ENCODE assay signal across 8 mouse cellular contexts in genomic region chr14:75753991-75754817, GRCm38 (mm10). TPM values are rescaled to one million over a fixed set of nuclear protein-coding genes. Genes with fewer than 3 reads are reported as not detected.
DNase-seq lines count a peak whose midpoint lies in the region; ATAC-seq and TF ChIP-seq lines count a peak whose summit lies in the region.

Cog3 (minus strand) TSS chr14:75754517.

- TF ChIP-seq POLR2A in CH12.LX (IDR thresholded peaks at IDR 0.05; ENCODE audit: low read depth, low read length) = peak; percentile 81; the same call in 1 of the 2 replicates

- 1% methylated on average over 73 of the region's 78 CpGs for WGBS in forebrain, embryonic 11.5 days
- under 1% methylated on average over 78 of the region's 78 CpGs for WGBS in heart, embryonic 16.5 days
- under 1% methylated on average over 78 of the region's 78 CpGs for whole genome bisulfite sequencing in liver, embryonic 15.5 days (ENCODE audit: insufficient replicate concordance)
- WGBS in neural tube, embryonic 12.5 days = under 1% methylated on average over 78 of the region's 78 CpGs

- peaks cover 5 to 27% of the 10 kb centered on the region in 2 experiments for H3K4me1 ChIP-seq in CH12.LX (ENCODE audit: control insufficient read depth in 1 of 2, insufficient read depth in 2 of 2)
- peaks cover 7% of the 10 kb centered on the region; the same call in 1 of the 2 replicates for H3K4me1 ChIP-seq in forebrain, embryonic 11.5 days (replicated peaks; ENCODE audit: control insufficient read depth, insufficient read depth, low read length)
- peaks cover 18% of the 10 kb centered on the region for H3K4me1 ChIP-seq in heart, embryonic 16.5 days (ENCODE audit: control insufficient read depth, insufficient read depth, low read length)
- H3K4me1 ChIP-seq in liver, embryonic 15.5 days (replicated peaks) = peaks cover 42% of the 10 kb centered on the region
- peaks cover 25% of the 10 kb centered on the region for H3K4me1 ChIP-seq in neural tube, embryonic 12.5 days

- H3K9ac ChIP-seq in CH12.LX (ENCODE audit: insufficient read depth, low read depth) = peak within 1 kb of the TSS; percentile 95
- H3K9ac ChIP-seq in forebrain, embryonic 11.5 days (ENCODE audit: low read length) = peak within 1 kb of the TSS; percentile 82
- H3K9ac ChIP-seq in heart, embryonic 16.5 days (ENCODE audit: low read length) = peak within 1 kb of the TSS; percentile 96
- H3K9ac ChIP-seq in liver, embryonic 15.5 days = peak within 1 kb of the TSS; percentile 95
- H3K9ac ChIP-seq in neural tube, embryonic 12.5 days = peak within 1 kb of the TSS; percentile 93

- H3K36me3 ChIP-seq in CH12.LX (replicated peaks in 1 of 2; ENCODE audit: control insufficient read depth in 1 of 2, insufficient read depth in 1 of 2, low read length in 1 of 2) = peaks cover 0 to 21% of the 10 kb centered on the region in 2 experiments
- no peaks in the 10 kb centered on the region for H3K36me3 ChIP-seq in forebrain, embryonic 11.5 days (ENCODE audit: control insufficient read depth, insufficient read depth, low read length)
- no peaks in the 10 kb centered on the region for H3K36me3 ChIP-seq in heart, embryonic 16.5 days (ENCODE audit: control insufficient read depth, insufficient read depth)
- H3K36me3 ChIP-seq in liver, embryonic 15.5 days (replicated peaks) = no peaks in the 10 kb centered on the region
- no peaks in the 10 kb centered on the region for H3K36me3 ChIP-seq in neural tube, embryonic 12.5 days

- TF ChIP-seq CTCF in CH12.LX (conservative IDR thresholded peaks at IDR 0.05 in 1 of 2, IDR thresholded peaks at IDR 0.05 in 1 of 2; ENCODE audit: low read depth in 2 of 2, low read length in 2 of 2) = no peak; a peak in 1 of 4 replicates

- dilution Hi-C loops in CH12.LX (cut with MboI; ENCODE audit: extremely low pct_ligation_motif_present, extremely low pct_unique_long_range_greater_than_20kb, low sequenced_read_pairs) = no loop called here

- DNase-seq in CH12.LX (ENCODE audit: extremely low read depth) = peak; percentile 93
- DNase-seq in c-Kit-positive CD71-positive TER-119-negative erythroid progenitor cells, embryonic 14.5 days (ENCODE audit: low read depth) = peak; percentile 87
- peak; percentile 95 for DNase-seq in forebrain, embryonic 11.5 days (ENCODE audit: low spot score)
- DNase-seq in kidney, postnatal 36 days = peak; percentile 97 to 98
- DNase-seq in telencephalon, adult 2 months (ENCODE audit: low read depth, low spot score) = peak; percentile 96

- H3K4me2 ChIP-seq in CH12.LX (ENCODE audit: insufficient read depth, low read depth, poor library complexity, severe bottlenecking) = peak within 1 kb of the TSS; percentile 78
- H3K4me2 ChIP-seq in forebrain, embryonic 11.5 days (ENCODE audit: low read depth, low read length, severe bottlenecking) = peak within 1 kb of the TSS; percentile 76
- peak within 1 kb of the TSS; percentile 82 for H3K4me2 ChIP-seq in heart, embryonic 16.5 days (ENCODE audit: low read depth, low read length)
- H3K4me2 ChIP-seq in liver, embryonic 15.5 days = peak within 1 kb of the TSS; percentile 88
- H3K4me2 ChIP-seq in neural tube, embryonic 12.5 days (replicated peaks) = peak within 1 kb of the TSS; percentile 75

- peak within 1 kb of the TSS; percentile 89 to 99 (median 96) for H3K4me3 ChIP-seq in CH12.LX (replicated peaks in 1 of 3; ENCODE audit: low read depth in 2 of 3, low read length in 2 of 3, poor library complexity in 1 of 3)
- H3K4me3 ChIP-seq in forebrain, embryonic 11.5 days (ENCODE audit: low read depth, low read length) = peak within 1 kb of the TSS; percentile 92
- peak within 1 kb of the TSS; percentile 99 for H3K4me3 ChIP-seq in heart, embryonic 16.5 days (ENCODE audit: low read length)
- peak within 1 kb of the TSS; percentile 97 for H3K4me3 ChIP-seq in liver, embryonic 15.5 days (replicated peaks)
- H3K4me3 ChIP-seq in neural tube, embryonic 12.5 days = peak within 1 kb of the TSS; percentile 95

- peak; percentile 96 for ATAC-seq in forebrain, embryonic 11.5 days (replicated peaks; ENCODE audit: low FRiP score)
- peak; percentile 98 for ATAC-seq in heart, embryonic 16.5 days (replicated peaks; ENCODE audit: extremely low read depth, insufficient read depth, low FRiP score)
- peak; percentile 94 for ATAC-seq in liver, embryonic 15.5 days (ENCODE audit: insufficient read depth)
- ATAC-seq in neural tube, embryonic 12.5 days (ENCODE audit: low FRiP score, low read depth) = peak; percentile 98

- no peak for TF ChIP-seq EP300 in CH12.LX (IDR thresholded peaks at IDR 0.05; ENCODE audit: low read length)

- TF ChIP-seq RAD21 in CH12.LX (IDR thresholded peaks at IDR 0.05; ENCODE audit: low read depth, low read length) = no peak

- in situ Hi-C loops in CH12.LX (cut with MboI; ENCODE audit: low pct_ligation_motif_present, low pct_unique_long_range_greater_than_20kb, low sequenced_read_pairs) = no loop called here

- no peaks in the 10 kb centered on the region for H3K9me3 ChIP-seq in CH12.LX (replicated peaks; ENCODE audit: low read length)
- no peaks in the 10 kb centered on the region for H3K9me3 ChIP-seq in forebrain, embryonic 11.5 days (ENCODE audit: control insufficient read depth, low read length)
- no peaks in the 10 kb centered on the region for H3K9me3 ChIP-seq in heart, embryonic 16.5 days (replicated peaks; ENCODE audit: control insufficient read depth, low read length)
- no peaks in the 10 kb centered on the region for H3K9me3 ChIP-seq in liver, embryonic 15.5 days (replicated peaks)
- H3K9me3 ChIP-seq in neural tube, embryonic 12.5 days = no peaks in the 10 kb centered on the region

- peak within 1 kb of the TSS; percentile 57 for H3K27ac ChIP-seq in CH12.LX (ENCODE audit: insufficient read depth, low read depth)
- peak within 1 kb of the TSS; percentile 59 for H3K27ac ChIP-seq in forebrain, embryonic 11.5 days (ENCODE audit: low read depth, low read length)
- H3K27ac ChIP-seq in heart, embryonic 16.5 days (ENCODE audit: low read length) = peak within 1 kb of the TSS; percentile 92
- peak within 1 kb of the TSS; percentile 94 for H3K27ac ChIP-seq in liver, embryonic 15.5 days (replicated peaks)
- peak within 1 kb of the TSS; percentile 74; the same call in 1 of the 2 replicates for H3K27ac ChIP-seq in neural tube, embryonic 12.5 days

- H3K79me2 ChIP-seq in CH12.LX (replicated peaks; ENCODE audit: control insufficient read depth, extremely low read depth, insufficient read depth, poor library complexity, severe bottlenecking) = peaks cover 46% of the 10 kb centered on the region

- no peaks in the 10 kb centered on the region for H3K27me3 ChIP-seq in CH12.LX (replicated peaks)
- no peaks in the 10 kb centered on the region for H3K27me3 ChIP-seq in forebrain, embryonic 11.5 days (ENCODE audit: control insufficient read depth, insufficient read depth, low read length)
- peaks cover 4% of the 10 kb centered on the region; the same call in 1 of the 2 replicates for H3K27me3 ChIP-seq in heart, embryonic 16.5 days (ENCODE audit: control insufficient read depth, insufficient read depth, low read length)
- H3K27me3 ChIP-seq in liver, embryonic 15.5 days = peaks cover 4% of the 10 kb centered on the region
- no peaks in the 10 kb centered on the region for H3K27me3 ChIP-seq in neural tube, embryonic 12.5 days (replicated peaks)

TF ChIP-seq in CH12.LX, 34 proteins besides CTCF, POLR2A, EP300 and RAD21 (continues in another document):
- TF ChIP-seq JUN (IDR thresholded peaks at IDR 0.05; ENCODE audit: insufficient read depth, low read depth, low read length) (no peak), MXI1 (IDR thresholded peaks at IDR 0.05; ENCODE audit: low read depth, low read length) (peak; percentile 78), NRF1 (IDR thresholded peaks at IDR 0.05; ENCODE audit: low read depth, low read length) (peak; percentile 56), ZC3H11A (IDR thresholded peaks at IDR 0.05; ENCODE audit: low read depth, low read length) (no peak), IRF4 (IDR thresholded peaks at IDR 0.05; ENCODE audit: low read depth, low read length) (no peak; the same call in none of the 2 replicates), GABPA (IDR thresholded peaks at IDR 0.05; ENCODE audit: insufficient replicate concordance, low read depth, low read length) (peak; percentile 21; the same call in 1 of the 2 replicates), E2F4 (IDR thresholded peaks at IDR 0.05; ENCODE audit: insufficient replicate concordance, low read depth, low read length) (no peak), NELFE (IDR thresholded peaks at IDR 0.05; ENCODE audit: low read depth, low read length) (peak; percentile 83), USF2 (conservative IDR thresholded peaks at IDR 0.05; ENCODE audit: low read depth, low read length) (no peak), CHD1 (IDR thresholded peaks at IDR 0.05; ENCODE audit: low read depth, low read length) (no peak), MYC (IDR thresholded peaks at IDR 0.05; ENCODE audit: low read depth, low read length) (peak; percentile 86), ZMIZ1 (IDR thresholded peaks at IDR 0.05; ENCODE audit: low read depth, low read length) (peak; percentile 51; the same call in 1 of the 2 replicates), CHD2 (IDR thresholded peaks at IDR 0.05; ENCODE audit: low read length) (peak; percentile 96), RCOR1 (conservative IDR thresholded peaks at IDR 0.05; ENCODE audit: low read depth, low read length) (no peak), PAX5 (IDR thresholded peaks at IDR 0.05; ENCODE audit: low read length) (no peak), HCFC1 (IDR thresholded peaks at IDR 0.05; ENCODE audit: low read depth, low read length) (peak; percentile 95), UBTF (IDR thresholded peaks at IDR 0.05; ENCODE audit: low read depth, low read length) (peak; percentile 74; the same call in 1 of the 2 replicates), MAZ (IDR thresholded peaks at IDR 0.05; ENCODE audit: low read depth, low read length) (0 out of 2 replicates have a peak, but pooled peaks have one; percentile 51), TBP (conservative IDR thresholded peaks at IDR 0.05; ENCODE audit: low read depth, low read length) (peak; percentile 69), MAFK (IDR thresholded peaks at IDR 0.05; ENCODE audit: insufficient replicate concordance, low read length) (no peak), ETS1 (conservative IDR thresholded peaks at IDR 0.05; ENCODE audit: low read depth, low read length) (no peak), TCF12 (IDR thresholded peaks at IDR 0.05; ENCODE audit: low read depth, low read length) (peak; percentile 86), USF1 (IDR thresholded peaks at IDR 0.05; ENCODE audit: low read depth, low read length) (no peak)

RNA-seq across cellular contexts. Expression of gene Cog3, which starts in this region (rescaled TPM):
- 15.3 and 16.3 TPM in 2 replicates for total RNA-seq in CH12.LX (2012; rRNA removed)
- 21.0 and 21.4 TPM in 2 replicates for total RNA-seq in CH12.LX (2014; rRNA removed)
- polyA plus RNA-seq in CH12.LX (2012; ENCODE audit: insufficient read length, low read depth) = 11.8 and 13.6 TPM in 2 replicates
- polyA plus RNA-seq in forebrain, embryonic 11.5 days (2014; fragmentation: Nextera tagmentation; extraction: Ambion mirVana) = 22.5 and 23.9 TPM in 2 replicates
- 13.6 and 13.7 TPM in 2 replicates for polyA plus RNA-seq in heart, embryonic 16.5 days (2015; fragmentation: Nextera tagmentation; extraction: Ambion mirVana)
- 6.9 and 7.1 TPM in 2 replicates for polyA plus RNA-seq in liver, embryonic 15.5 days (2015; fragmentation: Nextera tagmentation; extraction: Ambion mirVana)
- 22.9 and 24.8 TPM in 2 replicates for polyA plus RNA-seq in neural tube, embryonic 12.5 days (2016; fragmentation: Nextera tagmentation; extraction: Ambion mirVana)

Comparison
In these comparisons a context has a peak if more than half of its experiments do, and no peak if none do; other contexts are left out.
1. Peak in every context shown above with its lines: DNase-seq, ATAC-seq, H3K4me3 ChIP-seq and H3K27ac ChIP-seq.